Mouse (Mus musculus): Measurements from ENCODE around the gene Vcp.

GRCm38 (mm10) chr4:43040114-43040572 is 39.8 kb upstream of the Vcp start:
- no peak for TF ChIP-seq MAFK (IDR thresholded peaks at IDR 0.05; ENCODE audit: insufficient replicate concordance, low read length)
- peak; percentile 65; the same call in 1 of the 2 replicates for TF ChIP-seq POLR2A (IDR thresholded peaks at IDR 0.05; ENCODE audit: low read depth, low read length)
- TF ChIP-seq MEF2A (IDR thresholded peaks at IDR 0.05; ENCODE audit: borderline replicate concordance, low read depth, low read length), result no peak; the same call in 1 of the 2 replicates
- no peak for TF ChIP-seq SMC3 (IDR thresholded peaks at IDR 0.05; ENCODE audit: low read depth, low read length)
- TF ChIP-seq CTCF (conservative IDR thresholded peaks at IDR 0.05 in 1 of 2, IDR thresholded peaks at IDR 0.05 in 1 of 2; ENCODE audit: low read depth in 2 of 2, low read length in 2 of 2), result no peak
- peak; percentile 63 for TF ChIP-seq BHLHE40 (IDR thresholded peaks at IDR 0.05; ENCODE audit: low read depth, low read length)
- TF ChIP-seq RCOR1 (conservative IDR thresholded peaks at IDR 0.05; ENCODE audit: low read depth, low read length), result no peak
- 0 out of 2 replicates have a peak, but pooled peaks have one; percentile 34 for TF ChIP-seq NELFE (IDR thresholded peaks at IDR 0.05; ENCODE audit: low read depth, low read length)
- TF ChIP-seq USF2 (conservative IDR thresholded peaks at IDR 0.05; ENCODE audit: low read depth, low read length), result no peak
- TF ChIP-seq KAT2A (IDR thresholded peaks at IDR 0.05; ENCODE audit: insufficient replicate concordance, low read length), result no peak
